In genomic region chrX:133743446-133743845, GRCm38 (mm10) we compare ENCODE assay signal across 35 mouse cellular contexts. TPM values are rescaled to one million over a fixed set of nuclear protein-coding genes. Genes with fewer than 3 reads are reported as not detected.
"Had no signal": no experiment of that assay in that cellular context is flagged by ENCODE, and none has a peak within 500 bp of the region (broad histone marks: within the 10 kb centered on the region; RNA-seq: fewer than 3 reads in every experiment).

No protein-coding gene starts in this region.

- H3K4me3 ChIP-seq: limb, embryonic 10.5 days; limb, embryonic 12.5 days; limb, embryonic 13.5 days; limb, embryonic 15.5 days; liver, embryonic 12.5 days; liver, embryonic 13.5 days; liver, embryonic 15.5 days; lung, embryonic 15.5 days; megakaryocyte, embryonic 14.5 days; midbrain, embryonic 10.5 days; midbrain, embryonic 12.5 days; midbrain, embryonic 13.5 days; midbrain, embryonic 15.5 days; myocyte; neural tube, embryonic 12.5 days had no signal

- ATAC-seq: liver, embryonic 12.5 days; liver, postnatal 0 days; lung, postnatal 0 days; midbrain, embryonic 13.5 days; midbrain, embryonic 15.5 days; midbrain, embryonic 16.5 days had no signal

- H3K4me2 ChIP-seq: limb, embryonic 12.5 days; limb, embryonic 13.5 days; limb, embryonic 15.5 days; liver, embryonic 11.5 days; liver, embryonic 12.5 days; liver, embryonic 13.5 days; liver, embryonic 15.5 days; lung, embryonic 14.5 days; lung, embryonic 15.5 days; midbrain, embryonic 11.5 days; midbrain, embryonic 12.5 days; midbrain, embryonic 13.5 days; midbrain, embryonic 15.5 days; neural tube, embryonic 12.5 days had no signal

- H3K27ac ChIP-seq: limb, embryonic 10.5 days; limb, embryonic 12.5 days; limb, embryonic 13.5 days; limb, embryonic 15.5 days; liver, embryonic 12.5 days; liver, embryonic 13.5 days; liver, embryonic 14.5 days; liver, embryonic 15.5 days; lung, embryonic 15.5 days; macrophage; midbrain, embryonic 10.5 days; midbrain, embryonic 12.5 days; midbrain, embryonic 13.5 days; midbrain, embryonic 15.5 days; neural tube, embryonic 12.5 days had no signal

- DNase-seq: left cerebral cortex, postnatal 4 days; liver, embryonic 13.5 days; liver, postnatal 0 days; lung, adult 18-20 months; lung, adult 2 months; lung, embryonic 14.5 days; lung, postnatal 10 days; lung, postnatal 14 days; lung, postnatal 36 days; lung, postnatal 4 days; midbrain, embryonic 14.5 days had no signal

- H3K36me3 ChIP-seq: limb, embryonic 10.5 days; limb, embryonic 12.5 days; limb, embryonic 13.5 days; limb, embryonic 15.5 days; liver, embryonic 12.5 days; liver, embryonic 13.5 days; liver, embryonic 15.5 days; lung, embryonic 15.5 days; midbrain, embryonic 10.5 days; midbrain, embryonic 12.5 days; midbrain, embryonic 13.5 days; midbrain, embryonic 15.5 days; neural tube, embryonic 12.5 days had no signal

- H3K9ac ChIP-seq: limb, embryonic 12.5 days; limb, embryonic 13.5 days; limb, embryonic 15.5 days; liver, embryonic 12.5 days; liver, embryonic 13.5 days; liver, embryonic 14.5 days; liver, embryonic 15.5 days; liver, postnatal 0 days; lung, embryonic 14.5 days; lung, embryonic 15.5 days; midbrain, embryonic 12.5 days; midbrain, embryonic 13.5 days; midbrain, embryonic 15.5 days; neural tube, embryonic 12.5 days had no signal

- H3K4me1 ChIP-seq: limb, embryonic 10.5 days; limb, embryonic 12.5 days; limb, embryonic 13.5 days; limb, embryonic 15.5 days; liver, embryonic 12.5 days; liver, embryonic 13.5 days; liver, embryonic 15.5 days; lung, embryonic 15.5 days; megakaryocyte, embryonic 14.5 days; midbrain, embryonic 10.5 days; midbrain, embryonic 12.5 days; midbrain, embryonic 13.5 days; midbrain, embryonic 15.5 days; neural tube, embryonic 12.5 days had no signal

- H3K9me3 ChIP-seq: limb, embryonic 10.5 days; limb, embryonic 12.5 days; limb, embryonic 13.5 days; limb, embryonic 15.5 days; liver, embryonic 12.5 days; liver, embryonic 13.5 days; liver, embryonic 15.5 days; lung, embryonic 15.5 days; megakaryocyte, embryonic 14.5 days; midbrain, embryonic 10.5 days; midbrain, embryonic 12.5 days; midbrain, embryonic 13.5 days; midbrain, embryonic 15.5 days; neural tube, embryonic 12.5 days had no signal

- H3K27me3 ChIP-seq: limb, embryonic 12.5 days; limb, embryonic 13.5 days; limb, embryonic 15.5 days; liver, embryonic 12.5 days; liver, embryonic 13.5 days; liver, embryonic 15.5 days; lung, embryonic 15.5 days; midbrain, embryonic 12.5 days; midbrain, embryonic 13.5 days; midbrain, embryonic 15.5 days; neural tube, embryonic 12.5 days had no signal

RNA-seq across cellular contexts. Expression of gene Pcdh19, which starts 54.7 kb away (rescaled TPM):
- total RNA-seq: megakaryocyte progenitor cell, adult 5-6 weeks; megakaryocyte, adult 5-6 weeks; megakaryocyte-erythroid progenitor cell, adult 5-6 weeks; monocyte, adult 5-6 weeks had no signal
- polyA plus RNA-seq: macrophage had no signal
